Mouse (Mus musculus) neural tube, embryonic 11.5 days (tissue): ENCODE results near the gene R3hcc1l. TPM values are rescaled to one million over a fixed set of nuclear protein-coding genes. Genes with fewer than 3 reads are reported as not detected.

Source experiments
- ATAC-seq: fragments of 200-750 bp; cut with Nextera tagmentation; 2 replicates; pipeline ENCODE4 v1.8.0; 2017; ENCODE audit warnings: moderate number of reproducible peaks, mild to moderate bottlenecking, moderate TSS enrichment, moderate library complexity; ENCODE audit not compliant: insufficient read depth, low FRiP score, low TSS enrichment
- DNase-seq: peaks from one replicate; pipeline ENCODE4 v3.0.0-alpha.2; 2015; ENCODE audit warnings: low spot score
- H3K27ac ChIP-seq: fragments of 300-500 bp; sonication (generic); 2 replicates; pipeline ENCODE4 v1.5.1; 2014; ENCODE audit warnings: low read depth, mild to moderate bottlenecking, low read length
- H3K27me3 ChIP-seq: fragments of 300-500 bp; sonication (generic); 2 replicates; pipeline ENCODE4 v1.6.1; 2014; ENCODE audit warnings: mild to moderate bottlenecking, low read length, mixed read lengths; ENCODE audit not compliant: control insufficient read depth, insufficient read depth
- H3K36me3 ChIP-seq: fragments of 300-500 bp; sonication (generic); 2 replicates; pipeline ENCODE4 v1.6.1; 2014; ENCODE audit warnings: mild to moderate bottlenecking, low read length, moderate library complexity, mixed read lengths; ENCODE audit not compliant: control insufficient read depth, insufficient read depth
- H3K4me1 ChIP-seq: fragments of 300-500 bp; sonication (generic); 2 replicates; pipeline ENCODE4 v1.6.1; 2014; ENCODE audit warnings: low read length, mixed read lengths; ENCODE audit not compliant: control insufficient read depth, insufficient read depth
- H3K4me2 ChIP-seq: fragments of 300-500 bp; sonication (generic); 2 replicates; pipeline ENCODE4 v1.6.1; 2014; ENCODE audit warnings: low read depth, mild to moderate bottlenecking, moderate library complexity
- H3K4me3 ChIP-seq: fragments of 300-500 bp; sonication (generic); 2 replicates; pipeline ENCODE4 v1.5.1; 2014; ENCODE audit warnings: low read depth, low read length
- H3K9ac ChIP-seq: fragments of 300-500 bp; sonication (generic); 2 replicates; pipeline ENCODE4 v1.6.1; 2014; ENCODE audit warnings: mild to moderate bottlenecking, low read length
- H3K9me3 ChIP-seq: fragments of 300-500 bp; sonication (generic); 2 replicates; pipeline ENCODE4 v1.6.1; 2016; ENCODE audit warnings: low read length; ENCODE audit not compliant: control insufficient read depth
- WGBS: fragments of 180-500 bp; shearing (Covaris S2); extraction: QIAGEN DNeasy Blood & Tissue Kit; methylation state at CpG from one replicate; pipeline ENCODE4 v1.1.7; 2014; 5-methylcytosine and 5-hydroxymethylcytosine counted together
- polyA plus RNA-seq: library from polyadenylated mRNA; unstranded; fragments of >200 nt; fragmentation: Nextera tagmentation; extraction: Ambion mirVana; gene quantifications from 2 replicates; pipeline ENCODE4 v1.2.1, GENCODE M21; 2014

R3hcc1l gene
- polyA plus RNA-seq, 1 experiment from 2014 or later: 20.8 TPM

DNA sequence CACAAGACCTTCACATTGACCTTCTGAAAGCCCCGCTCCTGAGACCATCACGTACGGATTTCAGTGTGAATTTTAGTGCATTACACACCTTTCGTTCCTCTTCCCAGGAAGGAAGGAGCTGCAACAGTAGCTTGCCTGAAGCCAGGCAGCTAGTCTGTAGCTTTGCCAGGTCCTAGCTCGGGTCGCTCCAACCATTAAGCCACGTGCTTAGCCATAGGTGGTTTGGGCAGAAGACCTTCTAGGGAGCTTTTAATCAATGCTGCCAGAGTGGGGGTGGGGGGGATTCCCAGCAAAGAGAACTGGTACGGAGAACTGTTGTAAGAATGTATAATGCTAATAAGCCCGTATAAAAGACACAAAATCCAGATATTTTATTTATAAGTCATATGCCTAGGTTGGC, 121.7 kb downstream of the R3hcc1l start:
- WGBS: 83% methylated on average over 9 of the region's 9 CpGs
- Histone ChIP-seq H3K27me3 (no peaks in the 10 kb centered on the region), H3K4me3 (no peak overlapping the region), H3K4me1 (peaks cover 6% of the 10 kb centered on the region), H3K36me3 (no peaks in the 10 kb centered on the region), H3K9ac (no peak overlapping the region), H3K9me3 (no peaks in the 10 kb centered on the region), H3K4me2 (no peak overlapping the region), H3K27ac (no peak overlapping the region)
- DNase-seq (no peak), ATAC-seq (no peak)

Other genes with a start within 250 kb of the R3hcc1l start
- 35.0 and 35.5 TPM in 2 replicates for gene Crtac1, start 87.0 kb upstream of the R3hcc1l start, polyA plus RNA-seq
- gene Loxl4, start 94.1 kb downstream of the R3hcc1l start, polyA plus RNA-seq: 0.46 and 0.69 TPM in 2 replicates
- gene Pyroxd2, start 234.0 kb downstream of the R3hcc1l start, polyA plus RNA-seq: 0.95 and 1.1 TPM in 2 replicates